Mouse (Mus musculus): Measurements from ENCODE around the gene Chmp5. TPM values are rescaled to one million over a fixed set of nuclear protein-coding genes. Genes with fewer than 3 reads are reported as not detected.

Gene Chmp5
- polyA plus RNA-seq, 1 experiment = 49.0 TPM

GRCm38 (mm10) chr4:40915947-40916346 is 32.3 kb upstream of the Chmp5 start:
- no peaks in the 10 kb centered on the region for H3K4me1 ChIP-seq (ENCODE audit: control insufficient read depth, insufficient read depth, low read length)
- H3K27ac ChIP-seq (ENCODE audit: control insufficient read depth, insufficient read depth, low read depth, low read length, poor library complexity) = no peak overlapping the region
- H3K4me3 ChIP-seq (replicated peaks; ENCODE audit: control insufficient read depth, low read depth, low read length) = no peak overlapping the region
- WGBS = 77% methylated on average over 5 of the region's 5 CpGs
- no peak for TF ChIP-seq POLR2A (IDR thresholded peaks at IDR 0.05; ENCODE audit: borderline replicate concordance, control insufficient read depth, low read depth, low read length)
- TF ChIP-seq CTCF (IDR thresholded peaks at IDR 0.05; ENCODE audit: control insufficient read depth, insufficient read depth, low read length) = no peak

GRCm38 (mm10) chr4:40916592-40917155 is 31.5 kb upstream of the Chmp5 start:
- WGBS = 86% methylated on average over 7 of the region's 7 CpGs
- Histone ChIP-seq H3K4me3 (replicated peaks; ENCODE audit: control insufficient read depth, low read depth, low read length) (no peak overlapping the region), H3K27ac (ENCODE audit: control insufficient read depth, insufficient read depth, low read depth, low read length, poor library complexity) (no peak overlapping the region), H3K4me1 (ENCODE audit: control insufficient read depth, insufficient read depth, low read length) (no peaks in the 10 kb centered on the region)
- TF ChIP-seq POLR2A (IDR thresholded peaks at IDR 0.05; ENCODE audit: borderline replicate concordance, control insufficient read depth, low read depth, low read length) = no peak
- no peak for TF ChIP-seq CTCF (IDR thresholded peaks at IDR 0.05; ENCODE audit: control insufficient read depth, insufficient read depth, low read length)

- H3K4me1 ChIP-seq (ENCODE audit: control insufficient read depth, insufficient read depth, low read length) = no peaks in the 10 kb centered on the region
- H3K27ac ChIP-seq (ENCODE audit: control insufficient read depth, insufficient read depth, low read depth, low read length, poor library complexity) = no peak within 1 kb of the TSS
- TF ChIP-seq CTCF (IDR thresholded peaks at IDR 0.05; ENCODE audit: control insufficient read depth, insufficient read depth, low read length) (no peak), POLR2A (IDR thresholded peaks at IDR 0.05; ENCODE audit: borderline replicate concordance, control insufficient read depth, low read depth, low read length) (no peak)
- WGBS = 32% methylated on average over 3 of the region's 3 CpGs
- no peak within 1 kb of the TSS for H3K4me3 ChIP-seq (replicated peaks; ENCODE audit: control insufficient read depth, low read depth, low read length)
Measured at GRCm38 (mm10) chr4:40919785-40920184, 28.4 kb upstream of the Chmp5 start, which contains the start of gene Spink4. Spink4 (plus strand) TSS chr4:40920052.

- 76% methylated on average over 2 of the region's 2 CpGs for WGBS
- H3K4me1 ChIP-seq (ENCODE audit: control insufficient read depth, insufficient read depth, low read length) = no peaks in the 10 kb centered on the region
- no peak overlapping the region for H3K4me3 ChIP-seq (replicated peaks; ENCODE audit: control insufficient read depth, low read depth, low read length)
- no peak overlapping the region for H3K27ac ChIP-seq (ENCODE audit: control insufficient read depth, insufficient read depth, low read depth, low read length, poor library complexity)
- no peak for TF ChIP-seq POLR2A (IDR thresholded peaks at IDR 0.05; ENCODE audit: borderline replicate concordance, control insufficient read depth, low read depth, low read length)
- TF ChIP-seq CTCF (IDR thresholded peaks at IDR 0.05; ENCODE audit: control insufficient read depth, insufficient read depth, low read length) = no peak
Measured at GRCm38 (mm10) chr4:40920576-40920975, 27.6 kb upstream of the Chmp5 start.

- Histone ChIP-seq H3K4me3 (replicated peaks; ENCODE audit: control insufficient read depth, low read depth, low read length) (no peak overlapping the region), H3K27ac (ENCODE audit: control insufficient read depth, insufficient read depth, low read depth, low read length, poor library complexity) (no peak overlapping the region), H3K4me1 (ENCODE audit: control insufficient read depth, insufficient read depth, low read length) (no peaks in the 10 kb centered on the region)
- TF ChIP-seq POLR2A (IDR thresholded peaks at IDR 0.05; ENCODE audit: borderline replicate concordance, control insufficient read depth, low read depth, low read length) (no peak), CTCF (IDR thresholded peaks at IDR 0.05; ENCODE audit: control insufficient read depth, insufficient read depth, low read length) (no peak)
- 79% methylated on average over 3 of the region's 3 CpGs for WGBS
Measured at GRCm38 (mm10) chr4:40921288-40921687, 26.9 kb upstream of the Chmp5 start.

- Histone ChIP-seq H3K4me3 (replicated peaks; ENCODE audit: control insufficient read depth, low read depth, low read length) (no peak overlapping the region), H3K4me1 (ENCODE audit: control insufficient read depth, insufficient read depth, low read length) (no peaks in the 10 kb centered on the region), H3K27ac (ENCODE audit: control insufficient read depth, insufficient read depth, low read depth, low read length, poor library complexity) (no peak overlapping the region)
- 80% methylated on average over 6 of the region's 6 CpGs for WGBS
- TF ChIP-seq POLR2A (IDR thresholded peaks at IDR 0.05; ENCODE audit: borderline replicate concordance, control insufficient read depth, low read depth, low read length) (no peak), CTCF (IDR thresholded peaks at IDR 0.05; ENCODE audit: control insufficient read depth, insufficient read depth, low read length) (no peak)
Measured at GRCm38 (mm10) chr4:40923087-40923651, 25.0 kb upstream of the Chmp5 start.

- Histone ChIP-seq H3K27ac (ENCODE audit: control insufficient read depth, insufficient read depth, low read depth, low read length, poor library complexity) (no peak overlapping the region), H3K4me3 (replicated peaks; ENCODE audit: control insufficient read depth, low read depth, low read length) (no peak overlapping the region), H3K4me1 (ENCODE audit: control insufficient read depth, insufficient read depth, low read length) (no peaks in the 10 kb centered on the region)
- WGBS = 76% methylated on average over 3 of the region's 3 CpGs
- no peak for TF ChIP-seq CTCF (IDR thresholded peaks at IDR 0.05; ENCODE audit: control insufficient read depth, insufficient read depth, low read length)
- TF ChIP-seq POLR2A (IDR thresholded peaks at IDR 0.05; ENCODE audit: borderline replicate concordance, control insufficient read depth, low read depth, low read length) = no peak
Measured at GRCm38 (mm10) chr4:40925568-40925967, 22.6 kb upstream of the Chmp5 start.

GRCm38 (mm10) chr4:40929046-40929445 is 19.2 kb upstream of the Chmp5 start:
- TF ChIP-seq POLR2A (IDR thresholded peaks at IDR 0.05; ENCODE audit: borderline replicate concordance, control insufficient read depth, low read depth, low read length) (no peak), CTCF (IDR thresholded peaks at IDR 0.05; ENCODE audit: control insufficient read depth, insufficient read depth, low read length) (no peak)
- Histone ChIP-seq H3K27ac (ENCODE audit: control insufficient read depth, insufficient read depth, low read depth, low read length, poor library complexity) (no peak overlapping the region), H3K4me3 (replicated peaks; ENCODE audit: control insufficient read depth, low read depth, low read length) (no peak overlapping the region), H3K4me1 (ENCODE audit: control insufficient read depth, insufficient read depth, low read length) (no peaks in the 10 kb centered on the region)
- WGBS = 83% methylated on average over 7 of the region's 7 CpGs

All from bone marrow, adult 2 months (tissue).